Mouse (Mus musculus): ENCODE data around the gene Gstp1. TPM values are rescaled to one million over a fixed set of nuclear protein-coding genes. Genes with fewer than 3 reads are reported as not detected.
A peak's percentile ranks its signal among the peaks of the same experiment; 100 is the strongest.

Gene Gstp1
- polyA plus RNA-seq, 1 experiment = 119 TPM

DNA sequence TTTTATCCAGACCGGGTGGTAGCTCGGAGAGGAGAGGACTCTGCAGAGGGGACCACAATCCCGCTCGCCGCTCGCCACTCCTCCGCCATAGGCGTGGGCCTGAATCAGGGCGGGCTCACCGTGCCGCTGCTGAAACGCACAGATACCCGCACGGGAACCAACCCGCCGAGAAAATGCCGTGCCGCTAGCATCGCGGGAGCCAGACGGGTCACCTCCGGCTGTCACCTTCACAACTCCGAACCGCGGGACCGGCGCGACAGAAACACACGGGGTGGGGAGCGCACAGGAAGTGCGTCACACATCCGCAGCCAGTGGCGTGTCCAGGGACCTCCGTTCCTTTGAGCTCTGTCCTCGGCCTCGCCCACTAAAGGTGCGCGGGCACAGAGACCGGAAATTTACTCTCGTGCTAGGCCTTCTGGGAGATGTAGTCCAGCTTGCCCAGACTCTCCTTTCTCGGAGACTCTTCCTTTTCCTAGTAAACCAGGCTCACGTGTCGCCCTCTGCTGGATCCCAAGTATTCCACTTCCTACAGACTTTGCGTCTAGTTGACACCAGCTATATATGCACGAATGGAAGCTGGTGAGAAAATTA is 25.3 kb downstream of the Gstp1 start, which contains the start of gene Ndufv1:
Ndufv1 (minus strand) TSS at position 375 of the 591 bp plus-strand sequence.
- no peaks in the 10 kb centered on the region for H3K9me3 ChIP-seq (replicated peaks; ENCODE audit: control insufficient read depth, insufficient read depth, low read length, poor library complexity, severe bottlenecking)

DNA sequence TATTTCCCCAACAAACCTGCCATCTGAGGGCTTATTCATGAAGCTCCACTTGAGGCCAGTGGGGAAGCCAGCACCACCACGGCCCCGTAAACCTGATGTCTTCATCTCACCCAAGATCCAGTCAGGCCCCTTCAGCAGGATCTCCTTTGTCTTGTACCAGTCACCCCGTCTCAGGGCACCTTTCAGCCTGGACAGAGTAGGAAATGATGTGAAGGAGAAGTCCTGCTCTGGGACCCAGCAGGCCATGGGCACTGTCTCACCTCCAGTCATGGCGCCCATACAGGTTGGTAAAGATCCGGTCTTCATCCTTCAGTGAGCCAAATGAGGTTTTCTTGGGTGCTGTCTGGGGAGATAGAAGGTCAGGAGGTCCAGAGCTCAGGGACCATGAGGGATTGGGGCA is 26.7 kb downstream of the Gstp1 start:
- no peaks in the 10 kb centered on the region for H3K9me3 ChIP-seq (replicated peaks; ENCODE audit: control insufficient read depth, insufficient read depth, low read length, poor library complexity, severe bottlenecking)
- peaks cover 8% of the 10 kb centered on the region; the same call in 1 of the 2 replicates for H3K36me3 ChIP-seq (ENCODE audit: control insufficient read depth, insufficient read depth, low read length, poor library complexity, severe bottlenecking)
- H3K4me3 ChIP-seq (ENCODE audit: low read depth, low read length) = no peak overlapping the region
- TF ChIP-seq POLR2A (IDR thresholded peaks at IDR 0.05; ENCODE audit: insufficient read depth, low read length) (no peak), CTCF (IDR thresholded peaks at IDR 0.05; ENCODE audit: low read depth, low read length) (no peak), EP300 (IDR thresholded peaks at IDR 0.05; ENCODE audit: insufficient read depth, low read depth, low read length) (no peak)
- H3K9ac ChIP-seq (ENCODE audit: low read depth, poor library complexity, severe bottlenecking) = no peak overlapping the region
- no peak overlapping the region for H3K27ac ChIP-seq (ENCODE audit: insufficient read depth, low read length)
- no peaks in the 10 kb centered on the region for H3K4me1 ChIP-seq (ENCODE audit: control insufficient read depth, insufficient read depth, low read length)
- no peaks in the 10 kb centered on the region for H3K27me3 ChIP-seq (ENCODE audit: control insufficient read depth, insufficient read depth, low read length, poor library complexity, severe bottlenecking)

More for the DNA sequence above, 25.3 kb downstream of the Gstp1 start, which contains the start of gene Ndufv1:
- H3K4me1 ChIP-seq (ENCODE audit: control insufficient read depth, insufficient read depth, low read length) = no peaks in the 10 kb centered on the region
- H3K9ac ChIP-seq (ENCODE audit: low read depth, poor library complexity, severe bottlenecking) = peak within 1 kb of the TSS; percentile 57
- no peaks in the 10 kb centered on the region for H3K27me3 ChIP-seq (ENCODE audit: control insufficient read depth, insufficient read depth, low read length, poor library complexity, severe bottlenecking)
- TF ChIP-seq EP300 (IDR thresholded peaks at IDR 0.05; ENCODE audit: insufficient read depth, low read depth, low read length) (no peak), CTCF (IDR thresholded peaks at IDR 0.05; ENCODE audit: low read depth, low read length) (peak; percentile 62)
- H3K4me3 ChIP-seq (ENCODE audit: low read depth, low read length) = peak within 1 kb of the TSS; percentile 96
- peaks cover 8% of the 10 kb centered on the region; the same call in 1 of the 2 replicates for H3K36me3 ChIP-seq (ENCODE audit: control insufficient read depth, insufficient read depth, low read length, poor library complexity, severe bottlenecking)
- H3K27ac ChIP-seq (ENCODE audit: insufficient read depth, low read length) = no peak within 1 kb of the TSS

DNA sequence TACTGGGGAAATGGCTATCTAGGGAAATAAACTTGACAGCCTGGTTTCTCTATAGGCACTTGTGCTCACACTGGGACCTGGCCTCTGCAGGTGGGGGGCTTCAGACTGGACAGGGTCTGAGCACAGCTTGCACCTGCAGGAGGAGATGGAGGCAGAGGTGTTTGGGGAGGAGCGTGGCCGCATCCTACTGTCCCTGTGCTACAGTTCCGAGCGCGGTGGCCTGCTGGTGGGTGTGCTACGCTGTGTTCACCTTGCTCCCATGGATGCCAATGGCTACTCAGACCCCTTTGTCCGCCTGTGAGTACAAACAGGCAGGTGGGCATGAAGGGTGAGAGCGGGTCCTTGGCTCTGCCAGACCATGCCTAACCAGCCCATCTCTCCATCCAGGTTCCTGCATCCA is 31.8 kb downstream of the Gstp1 start:
- Histone ChIP-seq H3K4me1 (ENCODE audit: control insufficient read depth, insufficient read depth, low read length) (peaks cover 3% of the 10 kb centered on the region), H3K9ac (ENCODE audit: low read depth, poor library complexity, severe bottlenecking) (no peak overlapping the region), H3K36me3 (ENCODE audit: control insufficient read depth, insufficient read depth, low read length, poor library complexity, severe bottlenecking) (peaks cover 8% of the 10 kb centered on the region; the same call in 1 of the 2 replicates), H3K4me3 (ENCODE audit: low read depth, low read length) (no peak overlapping the region), H3K9me3 (replicated peaks; ENCODE audit: control insufficient read depth, insufficient read depth, low read length, poor library complexity, severe bottlenecking) (no peaks in the 10 kb centered on the region), H3K27ac (ENCODE audit: insufficient read depth, low read length) (no peak overlapping the region), H3K27me3 (ENCODE audit: control insufficient read depth, insufficient read depth, low read length, poor library complexity, severe bottlenecking) (no peaks in the 10 kb centered on the region)
- TF ChIP-seq CTCF (IDR thresholded peaks at IDR 0.05; ENCODE audit: low read depth, low read length) (no peak), POLR2A (IDR thresholded peaks at IDR 0.05; ENCODE audit: insufficient read depth, low read length) (no peak), EP300 (IDR thresholded peaks at IDR 0.05; ENCODE audit: insufficient read depth, low read depth, low read length) (no peak)

DNA sequence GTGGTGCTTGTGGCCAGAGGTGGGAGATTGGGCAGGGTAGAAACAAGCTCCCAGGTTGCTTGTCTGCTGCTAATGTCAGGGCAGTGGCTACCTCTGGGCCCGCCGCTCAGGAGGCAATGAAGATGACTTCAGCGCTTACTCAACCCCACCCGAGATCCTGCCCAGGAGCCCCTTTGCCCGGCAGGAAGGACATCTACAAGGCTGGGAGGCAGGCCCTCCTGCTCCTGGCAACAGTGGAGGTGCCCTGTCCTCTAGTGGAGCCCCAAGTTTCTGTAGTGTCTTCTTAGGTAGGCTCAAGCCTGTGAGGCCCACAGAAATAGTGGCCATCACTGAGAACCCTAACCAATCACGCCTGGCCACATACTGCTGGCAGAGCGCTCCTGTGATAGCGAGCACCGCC is 32.7 kb downstream of the Gstp1 start:
- H3K9ac ChIP-seq (ENCODE audit: low read depth, poor library complexity, severe bottlenecking) = no peak overlapping the region
- no peaks in the 10 kb centered on the region for H3K27me3 ChIP-seq (ENCODE audit: control insufficient read depth, insufficient read depth, low read length, poor library complexity, severe bottlenecking)
- TF ChIP-seq EP300 (IDR thresholded peaks at IDR 0.05; ENCODE audit: insufficient read depth, low read depth, low read length) (no peak), POLR2A (IDR thresholded peaks at IDR 0.05; ENCODE audit: insufficient read depth, low read length) (no peak), CTCF (IDR thresholded peaks at IDR 0.05; ENCODE audit: low read depth, low read length) (no peak)
- H3K9me3 ChIP-seq (replicated peaks; ENCODE audit: control insufficient read depth, insufficient read depth, low read length, poor library complexity, severe bottlenecking) = no peaks in the 10 kb centered on the region
- peaks cover 3% of the 10 kb centered on the region for H3K4me1 ChIP-seq (ENCODE audit: control insufficient read depth, insufficient read depth, low read length)
- H3K27ac ChIP-seq (ENCODE audit: insufficient read depth, low read length) = no peak overlapping the region
- peaks cover 8% of the 10 kb centered on the region; the same call in 1 of the 2 replicates for H3K36me3 ChIP-seq (ENCODE audit: control insufficient read depth, insufficient read depth, low read length, poor library complexity, severe bottlenecking)
- H3K4me3 ChIP-seq (ENCODE audit: low read depth, low read length) = no peak overlapping the region

DNA sequence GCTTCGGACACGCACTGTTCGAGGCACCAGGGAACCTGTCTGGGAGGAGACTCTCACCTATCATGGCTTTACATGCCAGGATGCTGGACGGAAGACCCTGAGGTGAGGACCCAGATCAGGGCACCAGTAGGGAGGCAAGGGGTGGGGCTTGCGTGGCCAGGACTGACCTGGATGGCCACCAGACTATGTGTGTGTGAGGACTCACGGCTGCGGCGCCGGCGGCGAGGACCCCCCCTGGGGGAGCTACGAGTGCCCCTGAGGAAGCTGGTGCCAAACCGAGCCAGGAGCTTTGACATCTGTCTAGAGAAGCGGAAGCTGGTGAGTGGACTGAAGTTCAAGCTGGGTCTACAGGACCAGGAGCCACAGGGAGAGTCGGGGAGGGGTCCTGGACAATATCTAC is 33.5 kb downstream of the Gstp1 start:
- no peak overlapping the region for H3K4me3 ChIP-seq (ENCODE audit: low read depth, low read length)
- H3K27me3 ChIP-seq (ENCODE audit: control insufficient read depth, insufficient read depth, low read length, poor library complexity, severe bottlenecking) = no peaks in the 10 kb centered on the region
- no peak overlapping the region for H3K9ac ChIP-seq (ENCODE audit: low read depth, poor library complexity, severe bottlenecking)
- TF ChIP-seq CTCF (IDR thresholded peaks at IDR 0.05; ENCODE audit: low read depth, low read length) (no peak), POLR2A (IDR thresholded peaks at IDR 0.05; ENCODE audit: insufficient read depth, low read length) (no peak), EP300 (IDR thresholded peaks at IDR 0.05; ENCODE audit: insufficient read depth, low read depth, low read length) (no peak)
- peaks cover 3% of the 10 kb centered on the region for H3K4me1 ChIP-seq (ENCODE audit: control insufficient read depth, insufficient read depth, low read length)
- no peak overlapping the region for H3K27ac ChIP-seq (ENCODE audit: insufficient read depth, low read length)
- H3K36me3 ChIP-seq (ENCODE audit: control insufficient read depth, insufficient read depth, low read length, poor library complexity, severe bottlenecking) = 0 out of 2 replicates have a peak, but pooled peaks cover 5% of the 10 kb centered on the region
- H3K9me3 ChIP-seq (replicated peaks; ENCODE audit: control insufficient read depth, insufficient read depth, low read length, poor library complexity, severe bottlenecking) = no peaks in the 10 kb centered on the region

GRCm38 (mm10) chr19:4003641-4004040 is 34.1 kb downstream of the Gstp1 start:
- Histone ChIP-seq H3K27me3 (ENCODE audit: control insufficient read depth, insufficient read depth, low read length, poor library complexity, severe bottlenecking) (no peaks in the 10 kb centered on the region), H3K4me1 (ENCODE audit: control insufficient read depth, insufficient read depth, low read length) (peaks cover 3% of the 10 kb centered on the region), H3K27ac (ENCODE audit: insufficient read depth, low read length) (no peak overlapping the region), H3K9me3 (replicated peaks; ENCODE audit: control insufficient read depth, insufficient read depth, low read length, poor library complexity, severe bottlenecking) (no peaks in the 10 kb centered on the region), H3K9ac (ENCODE audit: low read depth, poor library complexity, severe bottlenecking) (peak overlapping the region; percentile 19; the same call in 1 of the 2 replicates), H3K36me3 (ENCODE audit: control insufficient read depth, insufficient read depth, low read length, poor library complexity, severe bottlenecking) (0 out of 2 replicates have a peak, but pooled peaks cover 5% of the 10 kb centered on the region), H3K4me3 (ENCODE audit: low read depth, low read length) (peak overlapping the region; percentile 34)
- TF ChIP-seq POLR2A (IDR thresholded peaks at IDR 0.05; ENCODE audit: insufficient read depth, low read length) (no peak), EP300 (IDR thresholded peaks at IDR 0.05; ENCODE audit: insufficient read depth, low read depth, low read length) (no peak), CTCF (IDR thresholded peaks at IDR 0.05; ENCODE audit: low read depth, low read length) (no peak)

All from ES-Bruce4 (cell line).